Mouse (Mus musculus) c-Kit-positive CD71-positive TER-119-positive erythroid progenitor cells, embryonic 14.5 days (primary cell): ENCODE data around the gene Spopl.
"Not testable (repeated sequence)": the region's sequence is repeated elsewhere in the genome, so short reads cannot be mapped to it uniquely, and the experiment has no call there.

Source experiments
- DNase-seq: peaks from one replicate; pipeline ENCODE4 v3.0.0-alpha.2; 2013; ENCODE audit warnings: low spot score

The Spopl gene

GRCm38 (mm10) chr2:23571302-23572156 lies at the start of gene Spopl:
TSS of gene Spopl (minus strand) at chr2:23572106.
- peak; percentile 75 for DNase-seq

- DNase-seq = no peak
Measured at GRCm38 (mm10) chr2:23620128-23620527, 48.2 kb upstream of the Spopl start.

- DNase-seq = no peak
Measured at GRCm38 (mm10) chr2:23617989-23618388, 46.1 kb upstream of the Spopl start.

GRCm38 (mm10) chr2:23605391-23605790 lies 33.5 kb upstream of the Spopl start:
- no peak for DNase-seq

GRCm38 (mm10) chr2:23588769-23589168 lies 16.9 kb upstream of the Spopl start:
- DNase-seq = no peak

- not testable (repeated sequence) for DNase-seq
Measured at GRCm38 (mm10) chr2:23572157-23572532, 239 bp upstream of the Spopl start.

GRCm38 (mm10) chr2:23570563-23570962 lies 1.3 kb downstream of the Spopl start:
- no peak for DNase-seq

GRCm38 (mm10) chr2:23568775-23569174 lies 3.1 kb downstream of the Spopl start:
- no peak for DNase-seq

- peak; percentile 71 for DNase-seq
Measured at GRCm38 (mm10) chr2:23565081-23565801, 6.7 kb downstream of the Spopl start.

- DNase-seq = peak; percentile 77
Measured at GRCm38 (mm10) chr2:23562898-23563297, 9.0 kb downstream of the Spopl start.

- no peak for DNase-seq
Measured at GRCm38 (mm10) chr2:23559186-23559585, 12.7 kb downstream of the Spopl start.

- no peak for DNase-seq
Measured at GRCm38 (mm10) chr2:23551235-23551634, 20.7 kb downstream of the Spopl start.

GRCm38 (mm10) chr2:23547220-23547619 lies 24.7 kb downstream of the Spopl start:
- DNase-seq = no peak

- no peak for DNase-seq
Measured at GRCm38 (mm10) chr2:23539967-23540366, 31.9 kb downstream of the Spopl start.

GRCm38 (mm10) chr2:23527717-23528116 lies 44.2 kb downstream of the Spopl start:
- not testable (repeated sequence) for DNase-seq

- no peak for DNase-seq
Measured at GRCm38 (mm10) chr2:23505141-23505540, 66.8 kb downstream of the Spopl start.

- no peak for DNase-seq
Measured at GRCm38 (mm10) chr2:23481715-23482114, 90.2 kb downstream of the Spopl start.

GRCm38 (mm10) chr2:23467471-23467870 lies 104.4 kb downstream of the Spopl start:
- DNase-seq = no peak

- DNase-seq = no peak
Measured at GRCm38 (mm10) chr2:23457452-23457851, 114.5 kb downstream of the Spopl start.
